Mouse (Mus musculus): ENCODE data around the gene Fibcd1. TPM values are rescaled to one million over a fixed set of nuclear protein-coding genes. Genes with fewer than 3 reads are reported as not detected.

Gene Fibcd1
- polyA plus RNA-seq, 1 experiment from 2014 or later: not detected

DNA sequence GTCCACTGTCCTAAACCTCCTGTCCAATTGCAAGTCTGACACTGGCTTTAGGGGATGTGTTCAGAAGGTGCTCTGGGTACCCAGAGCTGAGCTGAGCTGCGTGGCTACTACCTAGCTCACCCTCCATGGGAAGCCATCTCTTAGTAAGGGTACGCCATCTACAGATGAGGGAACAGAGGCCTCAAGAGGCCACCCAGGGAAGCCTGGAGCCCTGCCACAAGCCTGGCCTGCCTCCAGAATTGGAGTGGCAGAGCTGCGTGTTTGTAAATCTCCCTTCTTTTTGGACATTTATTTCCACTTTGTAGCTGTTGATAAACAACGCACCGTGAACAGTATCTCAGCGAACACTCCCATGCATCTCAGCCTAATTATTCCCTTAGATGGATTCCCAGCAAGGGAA, 11.4 kb upstream of the Fibcd1 start:
- Histone ChIP-seq H3K36me3 (no peaks in the 10 kb centered on the region), H3K4me3 (no peak overlapping the region), H3K27ac (no peak overlapping the region), H3K9ac (no peak overlapping the region), H3K4me1 (replicated peaks) (peaks cover 12% of the 10 kb centered on the region; the same call in 1 of the 2 replicates), H3K27me3 (peaks cover 39% of the 10 kb centered on the region), H3K9me3 (replicated peaks) (no peaks in the 10 kb centered on the region), H3K4me2 (no peak overlapping the region)
- 61% methylated on average over 6 of the region's 6 CpGs for WGBS
- no peak for ATAC-seq (replicated peaks; ENCODE audit: insufficient number of reproducible peaks, insufficient read depth, low FRiP score, low read depth)

DNA sequence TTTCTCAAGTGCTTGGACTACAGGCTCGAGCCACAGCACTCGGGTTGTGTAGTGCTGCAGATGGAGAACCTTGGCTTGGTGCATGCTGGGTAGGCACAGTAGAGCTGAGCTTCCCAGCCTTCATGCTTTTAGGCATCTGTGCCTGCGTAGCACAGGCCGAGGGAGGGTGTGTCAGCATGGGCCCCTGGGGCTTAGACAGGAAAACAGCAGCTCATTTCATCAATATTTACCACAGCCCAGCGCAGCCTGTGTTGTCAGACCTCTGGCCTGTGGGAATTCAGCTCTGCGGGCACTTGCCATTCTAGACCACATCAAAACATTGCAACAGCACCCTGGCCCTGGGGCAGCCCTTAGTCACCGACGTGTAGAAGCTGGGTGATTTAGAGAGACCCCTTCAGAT, 10.2 kb upstream of the Fibcd1 start:
- Histone ChIP-seq H3K4me2 (no peak overlapping the region), H3K4me1 (replicated peaks) (peaks cover 8% of the 10 kb centered on the region; the same call in 1 of the 2 replicates), H3K27me3 (peaks cover 47% of the 10 kb centered on the region), H3K27ac (no peak overlapping the region), H3K36me3 (no peaks in the 10 kb centered on the region), H3K9me3 (replicated peaks) (no peaks in the 10 kb centered on the region), H3K9ac (no peak overlapping the region), H3K4me3 (no peak overlapping the region)
- WGBS: 76% methylated on average over 8 of the region's 8 CpGs
- no peak for ATAC-seq (replicated peaks; ENCODE audit: insufficient number of reproducible peaks, insufficient read depth, low FRiP score, low read depth)

GRCm38 (mm10) chr2:31850141-31850540, 4.3 kb upstream of the Fibcd1 start:
- Histone ChIP-seq H3K9ac (no peak overlapping the region), H3K4me1 (replicated peaks) (peaks cover 23% of the 10 kb centered on the region), H3K36me3 (no peaks in the 10 kb centered on the region), H3K4me2 (no peak overlapping the region), H3K27me3 (peaks cover 52% of the 10 kb centered on the region), H3K4me3 (no peak overlapping the region), H3K9me3 (replicated peaks) (no peaks in the 10 kb centered on the region), H3K27ac (no peak overlapping the region)
- ATAC-seq (replicated peaks; ENCODE audit: insufficient number of reproducible peaks, insufficient read depth, low FRiP score, low read depth): no peak
- 62% methylated on average over 12 of the region's 12 CpGs for WGBS

GRCm38 (mm10) chr2:31847908-31848307, 2.1 kb upstream of the Fibcd1 start:
- Histone ChIP-seq H3K9me3 (replicated peaks) (no peaks in the 10 kb centered on the region), H3K27ac (no peak overlapping the region), H3K4me1 (replicated peaks) (peaks cover 22% of the 10 kb centered on the region), H3K4me2 (no peak overlapping the region), H3K36me3 (no peaks in the 10 kb centered on the region), H3K9ac (no peak overlapping the region), H3K27me3 (peaks cover 63% of the 10 kb centered on the region), H3K4me3 (no peak overlapping the region)
- 9% methylated on average over 6 of the region's 6 CpGs for whole genome bisulfite sequencing
- 0 out of 2 replicates have a peak, but pooled peaks have one; percentile 15 for ATAC-seq (replicated peaks; ENCODE audit: insufficient number of reproducible peaks, insufficient read depth, low FRiP score, low read depth)

DNA sequence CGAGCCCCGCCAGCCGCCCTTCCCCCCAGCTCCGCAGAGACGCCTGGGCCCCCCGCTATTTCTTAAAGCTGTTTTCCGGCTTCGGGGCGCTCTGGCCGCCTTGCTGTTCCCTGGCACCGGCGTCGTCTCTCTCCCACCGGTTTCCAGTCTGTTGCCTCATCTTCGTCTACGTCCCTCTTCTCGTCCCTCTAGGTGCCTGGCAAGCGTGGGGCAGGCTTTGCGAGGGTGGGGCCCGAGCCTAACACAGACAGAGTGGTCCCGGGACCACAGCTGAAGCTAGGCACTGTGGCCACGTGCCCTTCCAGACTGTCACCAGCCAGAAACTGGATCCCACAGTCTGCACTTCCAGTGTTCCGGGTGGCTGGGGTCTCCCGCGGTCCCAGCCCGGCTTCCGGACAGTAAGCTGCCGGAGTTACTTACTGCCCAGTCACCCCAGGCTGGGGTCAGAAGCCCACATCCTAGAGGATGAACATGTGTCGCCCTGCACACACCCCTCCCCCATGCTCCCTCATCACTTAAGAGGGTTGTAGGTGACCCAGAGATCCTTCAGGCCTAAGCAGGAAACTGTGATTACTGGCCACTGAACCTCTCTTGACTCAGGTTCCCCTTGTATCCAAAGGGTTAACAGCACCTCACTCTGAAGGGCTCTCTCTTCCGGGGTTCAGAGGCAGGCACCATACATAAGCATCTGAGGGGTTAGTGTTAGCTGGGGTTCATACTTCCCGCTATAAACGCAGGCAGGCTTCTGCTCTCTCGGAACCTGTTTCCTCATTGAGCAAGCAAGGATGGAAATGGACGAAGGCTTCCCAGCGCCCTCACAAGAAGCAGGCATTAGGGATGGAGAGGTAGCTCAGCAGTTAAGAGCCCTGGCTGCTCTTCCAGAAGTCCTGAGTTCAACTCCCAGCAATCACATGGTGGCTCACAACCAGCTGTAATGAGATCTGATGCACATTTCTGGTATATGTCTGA, 1.2 kb upstream of the Fibcd1 start:
- H3K27me3 ChIP-seq: peaks cover 68% of the 10 kb centered on the region
- no peak overlapping the region for H3K27ac ChIP-seq
- peaks cover 22% of the 10 kb centered on the region for H3K4me1 ChIP-seq (replicated peaks)

DNA sequence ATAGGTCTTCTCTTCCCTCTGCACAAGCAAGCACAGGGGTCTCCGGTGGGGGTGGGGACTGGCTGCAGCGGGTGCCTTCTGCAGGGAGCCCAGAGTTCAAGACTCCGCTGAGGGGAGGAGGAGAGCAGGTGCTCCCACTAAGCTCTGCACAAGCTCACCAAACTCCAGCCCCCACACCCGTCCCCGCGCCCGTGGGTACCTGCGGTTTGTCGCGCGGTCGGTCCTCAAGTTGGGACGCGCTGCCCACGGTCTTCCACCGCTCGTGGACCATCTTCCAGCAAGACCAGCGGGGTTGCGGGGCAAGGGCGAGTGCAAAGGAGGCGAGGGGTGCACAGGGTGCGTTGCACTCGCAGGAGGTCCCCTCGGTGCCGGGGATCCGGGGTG, 301 bp downstream of the Fibcd1 start:
- 3% methylated on average over 25 of the region's 26 CpGs for WGBS
- H3K4me2 ChIP-seq: peak overlapping the region; percentile 100
- peaks cover 22% of the 10 kb centered on the region for H3K4me1 ChIP-seq (replicated peaks)
- H3K36me3 ChIP-seq: no peaks in the 10 kb centered on the region
- H3K27ac ChIP-seq: no peak overlapping the region
- peaks cover 75% of the 10 kb centered on the region for H3K27me3 ChIP-seq
- no peaks in the 10 kb centered on the region for H3K9me3 ChIP-seq (replicated peaks)
- peak overlapping the region; percentile 48 for H3K9ac ChIP-seq
- H3K4me3 ChIP-seq: peak overlapping the region; percentile 62
- no peak for ATAC-seq (replicated peaks; ENCODE audit: insufficient number of reproducible peaks, insufficient read depth, low FRiP score, low read depth)

More for the DNA sequence above, 1.2 kb upstream of the Fibcd1 start:
- H3K4me2 ChIP-seq: peak overlapping the region; percentile 100
- H3K9ac ChIP-seq: peak overlapping the region; percentile 48; the same call in 1 of the 2 replicates
- peak overlapping the region; percentile 62 for H3K4me3 ChIP-seq
- WGBS: 4% methylated on average over 35 of the region's 35 CpGs
- H3K9me3 ChIP-seq (replicated peaks): no peaks in the 10 kb centered on the region
- ATAC-seq (replicated peaks; ENCODE audit: insufficient number of reproducible peaks, insufficient read depth, low FRiP score, low read depth): no peak
- H3K36me3 ChIP-seq: no peaks in the 10 kb centered on the region

DNA sequence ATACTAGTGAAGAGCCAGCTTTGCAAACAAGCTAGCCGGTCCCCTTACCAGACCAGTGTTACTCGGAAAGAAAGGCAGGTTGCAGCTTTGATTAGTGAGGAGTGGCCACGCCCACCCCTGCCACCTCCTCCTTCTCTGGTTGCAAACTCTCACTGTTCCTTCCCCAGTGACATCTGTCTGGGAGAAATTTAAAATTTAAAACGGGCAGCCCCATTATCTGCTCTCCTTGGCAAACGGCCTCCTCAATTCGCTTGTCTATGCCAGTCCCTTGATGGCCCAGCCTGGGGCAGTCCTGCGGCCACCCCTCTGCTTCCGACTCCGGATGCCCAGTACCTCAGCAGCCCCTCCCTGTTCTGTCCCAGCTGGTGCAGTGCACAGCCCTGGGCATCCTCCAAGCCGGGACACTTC, 1.1 kb downstream of the Fibcd1 start:
- Histone ChIP-seq H3K36me3 (no peaks in the 10 kb centered on the region), H3K4me3 (0 out of 2 replicates have a peak overlapping the region, but pooled peaks have one; percentile 62), H3K4me1 (replicated peaks) (peaks cover 22% of the 10 kb centered on the region), H3K4me2 (no peak overlapping the region), H3K27me3 (peaks cover 83% of the 10 kb centered on the region), H3K9ac (no peak overlapping the region), H3K27ac (no peak overlapping the region), H3K9me3 (replicated peaks) (no peaks in the 10 kb centered on the region)
- no peak for ATAC-seq (replicated peaks; ENCODE audit: insufficient number of reproducible peaks, insufficient read depth, low FRiP score, low read depth)
- 4% methylated on average over 10 of the region's 10 CpGs for WGBS

- no peaks in the 10 kb centered on the region for H3K9me3 ChIP-seq (replicated peaks)
- H3K4me1 ChIP-seq (replicated peaks): no peaks in the 10 kb centered on the region
- 59% methylated on average over 1 of the region's 1 CpGs for WGBS
- H3K4me2 ChIP-seq: no peak overlapping the region
- peaks cover 80% of the 10 kb centered on the region for H3K27me3 ChIP-seq
- H3K4me3 ChIP-seq: no peak overlapping the region
- H3K36me3 ChIP-seq: no peaks in the 10 kb centered on the region
- H3K27ac ChIP-seq: no peak overlapping the region
- ATAC-seq (replicated peaks; ENCODE audit: insufficient number of reproducible peaks, insufficient read depth, low FRiP score, low read depth): no peak
- no peak overlapping the region for H3K9ac ChIP-seq
Observed at GRCm38 (mm10) chr2:31838868-31839267, 6.9 kb downstream of the Fibcd1 start.

- 26% methylated on average over 6 of the region's 6 CpGs for WGBS
- ATAC-seq (replicated peaks; ENCODE audit: insufficient number of reproducible peaks, insufficient read depth, low FRiP score, low read depth): no peak
- peaks cover 66% of the 10 kb centered on the region for H3K27me3 ChIP-seq
Observed at GRCm38 (mm10) chr2:31836985-31837384, 8.8 kb downstream of the Fibcd1 start.

GRCm38 (mm10) chr2:31836091-31836490, 9.7 kb downstream of the Fibcd1 start:
- H3K27me3 ChIP-seq: peaks cover 57% of the 10 kb centered on the region
- WGBS: 62% methylated on average over 10 of the region's 10 CpGs

More at GRCm38 (mm10) chr2:31836985-31837384, 8.8 kb downstream of the Fibcd1 start:
- no peak overlapping the region for H3K4me2 ChIP-seq
- H3K9ac ChIP-seq: no peak overlapping the region
- no peaks in the 10 kb centered on the region for H3K36me3 ChIP-seq
- H3K4me3 ChIP-seq: no peak overlapping the region
- no peaks in the 10 kb centered on the region for H3K9me3 ChIP-seq (replicated peaks)
- H3K27ac ChIP-seq: no peak overlapping the region
- H3K4me1 ChIP-seq (replicated peaks): no peaks in the 10 kb centered on the region

DNA sequence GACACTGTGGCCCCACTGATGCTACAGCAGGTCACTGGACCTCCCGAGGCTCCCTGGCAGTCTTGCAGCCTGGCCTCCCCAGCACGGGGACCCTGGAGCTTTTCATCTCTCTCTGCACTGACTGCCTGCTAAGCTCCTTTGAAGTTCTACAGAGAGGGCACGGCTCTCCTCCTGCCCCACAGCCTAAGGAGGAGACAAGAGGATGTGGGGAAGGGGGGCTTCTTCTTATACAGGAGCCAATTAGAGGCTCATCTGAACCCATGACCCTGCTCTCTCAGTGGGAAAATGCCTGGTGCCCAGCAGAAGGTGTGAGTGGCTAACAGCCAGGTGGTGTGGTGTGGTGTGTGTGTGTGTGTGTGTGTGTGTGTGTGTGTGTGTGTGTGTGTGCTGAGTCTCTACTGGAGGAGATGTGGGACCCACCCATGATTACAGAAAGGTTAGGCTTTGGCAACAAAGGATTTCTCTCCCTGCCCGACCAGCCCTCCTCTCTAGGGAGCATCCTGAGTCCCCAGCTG, 17.4 kb downstream of the Fibcd1 start:
- no peak overlapping the region for H3K4me3 ChIP-seq
- no peak for ATAC-seq (replicated peaks; ENCODE audit: insufficient number of reproducible peaks, insufficient read depth, low FRiP score, low read depth)
- peaks cover 24% of the 10 kb centered on the region for H3K27me3 ChIP-seq
- H3K9me3 ChIP-seq (replicated peaks): no peaks in the 10 kb centered on the region
- WGBS: 24% methylated on average over 4 of the region's 4 CpGs
- H3K9ac ChIP-seq: no peak overlapping the region
- no peaks in the 10 kb centered on the region for H3K36me3 ChIP-seq
- peaks cover 8% of the 10 kb centered on the region for H3K4me1 ChIP-seq (replicated peaks)
- no peak overlapping the region for H3K27ac ChIP-seq
- H3K4me2 ChIP-seq: no peak overlapping the region

More at GRCm38 (mm10) chr2:31836091-31836490, 9.7 kb downstream of the Fibcd1 start:
- Histone ChIP-seq H3K4me3 (no peak overlapping the region), H3K36me3 (no peaks in the 10 kb centered on the region), H3K27ac (no peak overlapping the region), H3K9ac (no peak overlapping the region), H3K4me1 (replicated peaks) (no peaks in the 10 kb centered on the region), H3K4me2 (no peak overlapping the region), H3K9me3 (replicated peaks) (no peaks in the 10 kb centered on the region)
- no peak for ATAC-seq (replicated peaks; ENCODE audit: insufficient number of reproducible peaks, insufficient read depth, low FRiP score, low read depth)
